Mouse (Mus musculus): Measurements from ENCODE around the gene Ros1. TPM values are rescaled to one million over a fixed set of nuclear protein-coding genes. Genes with fewer than 3 reads are reported as not detected.

Gene Ros1
- total and polyA plus RNA-seq, 3 experiments, result not detected

DNA sequence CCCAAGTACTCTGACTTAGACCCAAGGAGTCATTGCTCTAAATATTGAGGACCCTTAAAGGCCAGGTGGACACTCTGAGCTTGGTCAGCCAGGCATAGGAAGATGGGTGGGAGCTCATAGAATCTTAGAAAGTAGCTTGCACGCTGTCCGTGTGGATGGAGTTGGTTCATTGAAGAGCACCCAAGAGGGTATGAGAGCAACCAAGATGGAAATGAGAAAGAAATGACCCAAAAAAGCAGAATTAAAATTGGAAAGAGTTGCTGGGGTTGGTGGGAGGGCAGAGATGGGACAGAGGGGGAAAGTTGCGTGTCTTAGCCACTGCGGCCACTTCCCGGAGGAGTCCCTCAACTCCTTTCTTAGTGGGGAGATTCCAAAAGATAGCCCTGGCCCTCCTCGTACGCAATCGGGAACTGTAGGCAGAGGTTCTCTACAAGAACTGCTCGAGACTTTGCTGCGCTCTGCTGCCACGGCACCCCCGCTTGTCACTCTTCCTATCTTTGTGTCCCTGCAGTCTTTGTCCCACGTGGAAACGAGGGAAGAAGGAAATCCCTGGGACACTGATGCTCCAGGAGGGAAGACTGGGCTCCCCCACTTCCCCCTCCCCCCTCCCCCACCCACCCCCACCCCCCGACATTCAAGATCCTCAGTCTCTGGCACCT is 173.2 kb downstream of the Ros1 start:
- Histone ChIP-seq H3K4me1 (ENCODE audit: control insufficient read depth in 1 of 2, insufficient read depth in 2 of 2) (no peaks in the 10 kb centered on the region), H3K27ac (ENCODE audit: insufficient read depth, low read depth) (no peak overlapping the region), H3K9me3 (replicated peaks; ENCODE audit: low read length) (peaks cover 3% of the 10 kb centered on the region), H3K79me2 (replicated peaks; ENCODE audit: control insufficient read depth, extremely low read depth, insufficient read depth, poor library complexity, severe bottlenecking) (no peaks in the 10 kb centered on the region), H3K4me3 (replicated peaks in 1 of 3; ENCODE audit: low read depth in 2 of 3, low read length in 2 of 3, poor library complexity in 1 of 3) (no peak overlapping the region), H3K36me3 (replicated peaks in 1 of 2; ENCODE audit: control insufficient read depth in 1 of 2, insufficient read depth in 1 of 2, low read length in 1 of 2) (no peaks in the 10 kb centered on the region), H3K27me3 (replicated peaks) (no peaks in the 10 kb centered on the region), H3K9ac (ENCODE audit: insufficient read depth, low read depth) (no peak overlapping the region), H3K4me2 (ENCODE audit: insufficient read depth, low read depth, poor library complexity, severe bottlenecking) (no peak overlapping the region)
- in situ Hi-C loops (cut with MboI; ENCODE audit: low pct_ligation_motif_present, low pct_unique_long_range_greater_than_20kb, low sequenced_read_pairs), result no loop called here
- DNase-seq (ENCODE audit: extremely low read depth), result no peak
- no peak for TF ChIP-seq POLR2AphosphoS2 (IDR thresholded peaks at IDR 0.05; ENCODE audit: low read depth, low read length)
- dilution Hi-C loops (cut with MboI; ENCODE audit: extremely low pct_ligation_motif_present, extremely low pct_unique_long_range_greater_than_20kb, low sequenced_read_pairs), result no loop called here

DNA sequence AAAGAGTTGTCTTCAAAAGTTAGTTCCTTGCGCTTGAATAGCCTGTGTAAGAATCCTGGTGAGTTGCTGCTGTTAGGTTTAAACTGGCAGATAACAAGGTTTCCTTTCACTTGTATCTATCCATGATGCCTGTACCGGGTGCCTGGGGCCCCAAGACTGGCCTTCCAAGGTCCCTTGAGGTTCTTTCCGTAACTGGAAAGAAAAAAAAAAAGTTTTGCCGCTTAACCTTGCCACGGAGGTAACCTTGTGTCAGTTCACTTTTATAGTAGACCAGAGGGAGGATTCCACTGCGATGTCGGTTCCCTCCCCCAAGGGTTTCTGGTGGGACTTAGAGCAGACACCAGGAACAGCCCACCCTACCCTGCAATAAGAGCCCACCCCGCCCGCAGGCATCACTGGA is 173.8 kb downstream of the Ros1 start:
- in situ Hi-C loops (cut with MboI; ENCODE audit: low pct_ligation_motif_present, low pct_unique_long_range_greater_than_20kb, low sequenced_read_pairs), result no loop called here
- H3K9me3 ChIP-seq (replicated peaks; ENCODE audit: low read length), result peaks cover 3% of the 10 kb centered on the region

DNA sequence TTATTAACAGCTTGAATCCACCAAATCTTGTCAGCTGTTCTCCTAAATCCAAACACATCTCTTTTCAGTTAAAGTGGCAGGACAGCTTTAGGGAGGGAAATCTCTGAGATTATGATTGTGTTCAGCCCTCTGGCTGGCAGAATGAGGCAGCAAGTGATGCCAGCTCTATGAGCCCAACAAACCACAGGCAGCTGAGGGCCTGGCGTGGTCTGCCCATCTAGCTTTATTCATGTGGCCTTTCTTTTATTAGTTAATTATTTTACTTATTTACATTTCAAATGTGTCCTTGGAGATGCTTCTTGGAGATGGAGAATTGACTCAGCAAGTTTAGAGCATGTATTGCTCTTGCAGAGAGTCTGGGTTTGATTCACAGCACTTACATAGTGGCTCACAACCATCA is 176.6 kb downstream of the Ros1 start:
- H3K79me2 ChIP-seq (replicated peaks; ENCODE audit: control insufficient read depth, extremely low read depth, insufficient read depth, poor library complexity, severe bottlenecking), result no peaks in the 10 kb centered on the region
- no peaks in the 10 kb centered on the region for H3K27me3 ChIP-seq (replicated peaks)
- TF ChIP-seq USF2 (conservative IDR thresholded peaks at IDR 0.05; ENCODE audit: low read depth, low read length) (no peak), MYC (IDR thresholded peaks at IDR 0.05; ENCODE audit: low read depth, low read length) (no peak), CHD2 (IDR thresholded peaks at IDR 0.05; ENCODE audit: low read length) (no peak), UBTF (IDR thresholded peaks at IDR 0.05; ENCODE audit: low read depth, low read length) (no peak), TBP (conservative IDR thresholded peaks at IDR 0.05; ENCODE audit: low read depth, low read length) (no peak), KAT2A (IDR thresholded peaks at IDR 0.05; ENCODE audit: insufficient replicate concordance, low read length) (no peak), EP300 (IDR thresholded peaks at IDR 0.05; ENCODE audit: low read length) (no peak), ZMIZ1 (IDR thresholded peaks at IDR 0.05; ENCODE audit: low read depth, low read length) (no peak), PAX5 (IDR thresholded peaks at IDR 0.05; ENCODE audit: low read length) (no peak), MAX (IDR thresholded peaks at IDR 0.05; ENCODE audit: low read length) (no peak), CTCF (conservative IDR thresholded peaks at IDR 0.05 in 1 of 2, IDR thresholded peaks at IDR 0.05 in 1 of 2; ENCODE audit: low read depth in 2 of 2, low read length in 2 of 2) (no peak), GABPA (IDR thresholded peaks at IDR 0.05; ENCODE audit: insufficient replicate concordance, low read depth, low read length) (no peak), TCF12 (IDR thresholded peaks at IDR 0.05; ENCODE audit: low read depth, low read length) (no peak), SIN3A (IDR thresholded peaks at IDR 0.05; ENCODE audit: low read length) (no peak), BHLHE40 (IDR thresholded peaks at IDR 0.05; ENCODE audit: low read depth, low read length) (no peak), ZKSCAN1 (IDR thresholded peaks at IDR 0.05; ENCODE audit: borderline replicate concordance, low read depth, low read length) (no peak), JUN (IDR thresholded peaks at IDR 0.05; ENCODE audit: insufficient read depth, low read depth, low read length) (no peak), RCOR1 (conservative IDR thresholded peaks at IDR 0.05; ENCODE audit: low read depth, low read length) (no peak)
- 0 out of 4 replicates have a peak, but pooled peaks cover 0 to 3% of the 10 kb centered on the region in 2 experiments for H3K4me1 ChIP-seq (ENCODE audit: control insufficient read depth in 1 of 2, insufficient read depth in 2 of 2)
- in situ Hi-C loops (cut with MboI; ENCODE audit: low pct_ligation_motif_present, low pct_unique_long_range_greater_than_20kb, low sequenced_read_pairs) (no loop called here), dilution Hi-C loops (cut with MboI; ENCODE audit: extremely low pct_ligation_motif_present, extremely low pct_unique_long_range_greater_than_20kb, low sequenced_read_pairs) (no loop called here)
- no peak overlapping the region for H3K4me2 ChIP-seq (ENCODE audit: insufficient read depth, low read depth, poor library complexity, severe bottlenecking)
- no peak for DNase-seq (ENCODE audit: extremely low read depth)
- H3K36me3 ChIP-seq (replicated peaks in 1 of 2; ENCODE audit: control insufficient read depth in 1 of 2, insufficient read depth in 1 of 2, low read length in 1 of 2), result no peaks in the 10 kb centered on the region
- no peak overlapping the region for H3K27ac ChIP-seq (ENCODE audit: insufficient read depth, low read depth)
- no peak overlapping the region for H3K9ac ChIP-seq (ENCODE audit: insufficient read depth, low read depth)
- peaks cover 3% of the 10 kb centered on the region for H3K9me3 ChIP-seq (replicated peaks; ENCODE audit: low read length)
- H3K4me3 ChIP-seq (replicated peaks in 1 of 3; ENCODE audit: low read depth in 2 of 3, low read length in 2 of 3, poor library complexity in 1 of 3), result no peak overlapping the region

More for the DNA sequence above, 173.8 kb downstream of the Ros1 start:
- TF ChIP-seq POLR2AphosphoS2 (IDR thresholded peaks at IDR 0.05; ENCODE audit: low read depth, low read length), result no peak
- no peak for TF ChIP-seq CHD2 (IDR thresholded peaks at IDR 0.05; ENCODE audit: low read length)
- TF ChIP-seq NRF1 (IDR thresholded peaks at IDR 0.05; ENCODE audit: low read depth, low read length), result no peak
- no peak for TF ChIP-seq E2F4 (IDR thresholded peaks at IDR 0.05; ENCODE audit: insufficient replicate concordance, low read depth, low read length)
- TF ChIP-seq GABPA (IDR thresholded peaks at IDR 0.05; ENCODE audit: insufficient replicate concordance, low read depth, low read length), result no peak
- no peak for TF ChIP-seq ELF1 (IDR thresholded peaks at IDR 0.05; ENCODE audit: low read depth, low read length)
- TF ChIP-seq ETS1 (conservative IDR thresholded peaks at IDR 0.05; ENCODE audit: low read depth, low read length), result no peak
- TF ChIP-seq ZC3H11A (IDR thresholded peaks at IDR 0.05; ENCODE audit: low read depth, low read length), result no peak
- TF ChIP-seq ZMIZ1 (IDR thresholded peaks at IDR 0.05; ENCODE audit: low read depth, low read length), result no peak
- Histone ChIP-seq H3K4me2 (ENCODE audit: insufficient read depth, low read depth, poor library complexity, severe bottlenecking) (no peak overlapping the region), H3K4me3 (replicated peaks in 1 of 3; ENCODE audit: low read depth in 2 of 3, low read length in 2 of 3, poor library complexity in 1 of 3) (no peak overlapping the region), H3K9ac (ENCODE audit: insufficient read depth, low read depth) (no peak overlapping the region), H3K27me3 (replicated peaks) (no peaks in the 10 kb centered on the region), H3K4me1 (ENCODE audit: control insufficient read depth in 1 of 2, insufficient read depth in 2 of 2) (0 out of 4 replicates have a peak, but pooled peaks cover 0 to under 1% of the 10 kb centered on the region in 2 experiments), H3K79me2 (replicated peaks; ENCODE audit: control insufficient read depth, extremely low read depth, insufficient read depth, poor library complexity, severe bottlenecking) (no peaks in the 10 kb centered on the region), H3K36me3 (replicated peaks in 1 of 2; ENCODE audit: control insufficient read depth in 1 of 2, insufficient read depth in 1 of 2, low read length in 1 of 2) (no peaks in the 10 kb centered on the region), H3K27ac (ENCODE audit: insufficient read depth, low read depth) (no peak overlapping the region)
- DNase-seq (ENCODE audit: extremely low read depth), result no peak
- dilution Hi-C loops (cut with MboI; ENCODE audit: extremely low pct_ligation_motif_present, extremely low pct_unique_long_range_greater_than_20kb, low sequenced_read_pairs), result no loop called here

Measured in CH12.LX (cell line).